17 mouse cellular contexts compared by ENCODE assay signal in genomic region chr7:65663886-65664285, GRCm38 (mm10). TPM values are rescaled to one million over a fixed set of nuclear protein-coding genes. Genes with fewer than 3 reads are reported as not detected.
DNase-seq lines count a peak whose midpoint lies in the region; ATAC-seq lines count a peak whose summit lies in the region.
"Had no signal": no experiment of that assay in that cellular context is flagged by ENCODE, and none has a peak within 500 bp of the region (broad histone marks: within the 10 kb centered on the region; RNA-seq: fewer than 3 reads in every experiment).

No protein-coding gene starts in this region.

- no peak overlapping the region for H3K4me3 ChIP-seq in kidney, embryonic 14.5 days (ENCODE audit: low read length)
- H3K4me3 ChIP-seq: embryonic facial prominence, embryonic 15.5 days; hindbrain, embryonic 12.5 days; liver, embryonic 12.5 days had no signal

- intact Hi-C loops in gastrocnemius, postnatal 14 days (cut with DNase I; ENCODE audit: low total_unique reads) = no loop called here

- H3K36me3 ChIP-seq in kidney, embryonic 14.5 days (ENCODE audit: control insufficient read depth, insufficient read depth, low read length) = peaks cover 4% of the 10 kb centered on the region; the same call in 1 of the 2 replicates

- H3K27me3 ChIP-seq in kidney, embryonic 14.5 days (ENCODE audit: control insufficient read depth, insufficient read depth, low read length) = no peaks in the 10 kb centered on the region
- H3K27me3 ChIP-seq: embryonic facial prominence, embryonic 15.5 days; hindbrain, embryonic 12.5 days; liver, embryonic 12.5 days had no signal

- H3K9ac ChIP-seq in kidney, embryonic 14.5 days (ENCODE audit: low read depth, low read length) = no peak overlapping the region
- H3K9ac ChIP-seq: embryonic facial prominence, embryonic 15.5 days; hindbrain, embryonic 12.5 days; liver, embryonic 12.5 days had no signal

- peak; percentile 46; the same call in 1 of the 2 replicates for ATAC-seq in kidney, embryonic 14.5 days (ENCODE audit: low FRiP score, low TSS enrichment)
- ATAC-seq: liver, embryonic 12.5 days; lung, postnatal 0 days; midbrain, embryonic 16.5 days had no signal

- DNase-seq in heart, postnatal 4 days = peak; percentile 10
- no peak for DNase-seq in heart, adult 8-10 months (ENCODE audit: low spot score)
- peak; percentile 53 for DNase-seq in right cerebral cortex, adult 18-20 months
- DNase-seq in right cerebral cortex, postnatal 10 days (ENCODE audit: low spot score in 2 of 2) = no peak
- DNase-seq in kidney, postnatal 4 days = peak; percentile 40 to 62
- no peak for DNase-seq in ovary, postnatal 36 days (ENCODE audit: low spot score)
- no peak for DNase-seq in gastrocnemius, postnatal 14 days
- DNase-seq: adrenal gland, postnatal 25 days; cerebellum, adult 9-11 months; embryo, embryonic 11 days; thymus, postnatal 4 days had no signal

- no peaks in the 10 kb centered on the region for H3K9me3 ChIP-seq in kidney, embryonic 14.5 days (ENCODE audit: control insufficient read depth, low read length)
- H3K9me3 ChIP-seq: embryonic facial prominence, embryonic 15.5 days; hindbrain, embryonic 12.5 days; liver, embryonic 12.5 days had no signal

- H3K27ac ChIP-seq in kidney, embryonic 14.5 days (ENCODE audit: low read depth, low read length) = no peak overlapping the region; the same call in 1 of the 2 replicates
- H3K27ac ChIP-seq: embryonic facial prominence, embryonic 15.5 days; hindbrain, embryonic 12.5 days; liver, embryonic 12.5 days had no signal

- peaks cover 4% of the 10 kb centered on the region for H3K4me1 ChIP-seq in kidney, embryonic 14.5 days (ENCODE audit: control insufficient read depth, insufficient read depth, low read length)
- H3K4me1 ChIP-seq: embryonic facial prominence, embryonic 15.5 days; hindbrain, embryonic 12.5 days; liver, embryonic 12.5 days had no signal

- 0 out of 2 replicates have a peak overlapping the region, but pooled peaks have one; percentile 8 for H3K4me2 ChIP-seq in kidney, embryonic 14.5 days (replicated peaks; ENCODE audit: low read depth, low read length)
- H3K4me2 ChIP-seq: embryonic facial prominence, embryonic 15.5 days; hindbrain, embryonic 12.5 days; liver, embryonic 12.5 days had no signal

- 63% methylated on average over 14 of the region's 14 CpGs for WGBS in kidney, embryonic 14.5 days

RNA-seq across cellular contexts. Expression of gene Tarsl2, which starts 19.2 kb away (rescaled TPM):
- total RNA-seq in heart, postnatal 4 days (2021) = 10 to 100 TPM; 30.2 to 30.9 TPM
- 10 to 100 TPM; 31.4 to 34.5 (median 32.2) TPM for total RNA-seq in heart, adult 8-10 months (2022)
- 6.8 and 14.0 TPM in 2 replicates for polyA plus RNA-seq in kidney, embryonic 14.5 days (2014; fragmentation: Nextera tagmentation; extraction: Ambion mirVana)
- 10 to 100 TPM; 39.0 to 41.0 TPM for total RNA-seq in gastrocnemius, postnatal 14 days (2021)

RNA-seq across cellular contexts. Expression of gene Tm2d3, which starts 27.1 kb away (rescaled TPM):
- total RNA-seq in heart, postnatal 4 days (2021) = 10 to 100 TPM; 17.2 to 20.1 TPM
- 10 to 100 TPM; 21.2 to 25.2 (median 21.8) TPM for total RNA-seq in heart, adult 8-10 months (2022)
- 87.0 and 108 TPM in 2 replicates for polyA plus RNA-seq in kidney, embryonic 14.5 days (2014; fragmentation: Nextera tagmentation; extraction: Ambion mirVana)
- total RNA-seq in gastrocnemius, postnatal 14 days (2021) = 10 to 100 TPM; 11.5 to 14.5 TPM

Comparison
In these comparisons a context has a peak if more than half of its experiments do, and no peak if none do; other contexts are left out.
1. DNase-seq: peak in heart, postnatal 4 days (single experiment), right cerebral cortex, adult 18-20 months (single experiment) and kidney, postnatal 4 days (2 of 2); none in heart, adult 8-10 months (single experiment), right cerebral cortex, postnatal 10 days (0 of 2), ovary, postnatal 36 days (single experiment) and gastrocnemius, postnatal 14 days (single experiment).